Mouse (Mus musculus): ENCODE data around the gene Rnf5. TPM values are rescaled to one million over a fixed set of nuclear protein-coding genes. Genes with fewer than 3 reads are reported as not detected.
A peak's percentile ranks its signal among the peaks of the same experiment; 100 is the strongest.

Gene Rnf5
- total RNA-seq, 1 experiment from 2014 or later = 14.6 TPM

DNA sequence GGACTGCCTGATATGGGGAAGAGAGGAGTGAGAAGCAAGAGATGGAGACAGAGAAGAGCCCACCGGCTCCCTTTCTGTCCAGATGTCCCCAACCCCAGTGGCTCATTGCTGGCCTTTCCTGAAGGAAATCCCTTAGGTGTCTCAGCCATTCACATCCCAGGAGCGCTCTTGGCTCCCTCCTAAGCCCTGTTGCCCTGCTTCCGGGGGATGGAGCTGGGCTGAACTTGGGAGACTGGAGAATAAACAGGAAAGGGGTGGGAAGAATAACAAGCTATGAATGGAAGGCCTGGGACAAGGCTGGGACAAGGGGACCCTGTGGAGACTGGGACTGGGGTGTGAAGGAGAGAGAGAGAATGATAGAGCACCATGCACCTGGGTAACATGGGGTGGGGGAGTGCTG lies 38.7 kb downstream of the Rnf5 start:
- ATAC-seq (replicated peaks; ENCODE audit: insufficient number of reproducible peaks, low FRiP score, low TSS enrichment, poor library complexity, severe bottlenecking) = no peak

DNA sequence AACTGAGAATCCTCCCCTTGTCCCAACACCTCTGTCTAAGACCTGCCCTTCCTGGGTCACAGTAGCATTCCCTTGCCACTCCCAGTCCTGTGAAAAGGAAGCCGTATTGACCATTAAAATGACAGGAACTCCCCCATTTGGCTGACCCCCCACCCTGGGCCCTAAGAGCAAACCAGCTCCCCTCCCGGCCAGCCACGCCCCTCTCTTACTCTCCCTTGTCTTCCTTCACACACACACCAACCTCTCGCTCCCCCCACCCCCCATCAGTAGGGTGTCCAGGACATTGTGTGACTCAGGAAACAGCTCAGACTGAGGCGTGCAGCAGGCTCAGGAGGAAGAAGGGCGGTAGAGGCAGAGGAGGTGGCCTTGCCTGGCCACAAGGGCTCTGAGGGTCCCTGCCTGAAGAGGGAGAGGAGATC lies 39.5 kb downstream of the Rnf5 start, which contains the start of gene Notch4:
Gene Notch4, plus strand, starts transcription at position 266 of the 419 bp plus-strand sequence.
- ATAC-seq (replicated peaks; ENCODE audit: insufficient number of reproducible peaks, low FRiP score, low TSS enrichment, poor library complexity, severe bottlenecking) = no peak

DNA sequence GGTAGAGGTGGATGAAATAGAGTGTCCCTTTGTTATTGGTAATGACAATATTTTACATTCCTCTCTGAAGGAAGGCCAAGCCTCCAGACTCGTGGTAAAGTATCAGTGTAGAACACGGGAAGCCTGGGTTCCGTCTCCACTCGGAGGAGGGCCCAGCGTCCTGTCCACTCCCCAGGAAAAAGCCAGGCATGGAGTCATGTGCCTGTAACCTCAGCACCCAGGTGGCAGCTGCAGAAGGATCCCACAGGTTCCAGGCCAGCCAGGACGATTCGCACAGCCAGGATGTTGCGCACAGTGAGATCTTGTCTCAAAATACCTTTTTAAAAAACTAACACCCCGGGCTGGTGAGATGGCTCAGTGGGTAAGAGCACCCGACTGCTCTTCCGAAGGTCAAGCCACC lies 40.1 kb downstream of the Rnf5 start:
- ATAC-seq (replicated peaks; ENCODE audit: insufficient number of reproducible peaks, low FRiP score, low TSS enrichment, poor library complexity, severe bottlenecking) = no peak

DNA sequence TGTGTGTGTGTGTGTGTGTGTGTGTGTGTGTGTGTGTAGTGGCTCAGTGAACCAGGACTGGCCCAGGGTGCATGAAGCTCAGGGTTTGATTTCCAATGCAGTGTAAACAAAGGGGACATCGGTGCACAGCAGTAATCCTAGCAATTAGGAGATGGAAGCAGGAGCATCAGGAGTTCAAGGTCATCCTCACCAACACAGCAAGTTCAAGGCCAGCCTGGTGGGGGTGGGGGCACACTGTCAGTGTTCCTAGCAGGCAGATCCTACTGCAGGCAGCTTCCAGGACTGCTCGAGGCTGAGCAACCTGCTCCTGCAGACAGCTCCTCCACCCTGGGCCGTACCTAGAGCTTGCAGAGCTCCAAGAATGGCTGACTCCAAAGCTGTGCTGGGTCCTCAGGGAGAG lies 40.9 kb downstream of the Rnf5 start:
- no peak for ATAC-seq (replicated peaks; ENCODE audit: insufficient number of reproducible peaks, low FRiP score, low TSS enrichment, poor library complexity, severe bottlenecking)

- peak; percentile 83 for ATAC-seq (replicated peaks; ENCODE audit: insufficient number of reproducible peaks, low FRiP score, low TSS enrichment, poor library complexity, severe bottlenecking)
These were observed 42.3 kb downstream of the Rnf5 start for GRCm38 (mm10) chr17:34561200-34561599.

DNA sequence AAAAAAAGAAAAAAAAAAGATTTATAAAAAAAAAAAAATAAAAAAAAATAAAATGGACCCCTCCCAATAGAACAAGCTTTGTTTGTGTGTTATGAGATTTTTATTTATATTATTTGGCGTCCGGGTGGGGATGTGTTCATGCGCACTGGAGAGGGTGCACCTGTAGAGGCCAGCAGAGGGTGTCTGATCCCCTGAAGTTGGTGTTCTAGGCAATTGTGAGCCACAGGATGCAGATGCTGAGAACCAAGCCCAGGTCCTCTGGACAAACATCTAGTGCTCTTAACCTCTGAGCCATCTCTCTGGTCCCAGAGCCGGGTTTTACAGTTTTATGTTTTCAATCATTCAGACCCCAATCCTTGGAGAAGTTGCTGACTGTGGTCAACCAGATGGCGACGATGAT lies 43.1 kb downstream of the Rnf5 start:
- no peak for ATAC-seq (replicated peaks; ENCODE audit: insufficient number of reproducible peaks, low FRiP score, low TSS enrichment, poor library complexity, severe bottlenecking)

DNA sequence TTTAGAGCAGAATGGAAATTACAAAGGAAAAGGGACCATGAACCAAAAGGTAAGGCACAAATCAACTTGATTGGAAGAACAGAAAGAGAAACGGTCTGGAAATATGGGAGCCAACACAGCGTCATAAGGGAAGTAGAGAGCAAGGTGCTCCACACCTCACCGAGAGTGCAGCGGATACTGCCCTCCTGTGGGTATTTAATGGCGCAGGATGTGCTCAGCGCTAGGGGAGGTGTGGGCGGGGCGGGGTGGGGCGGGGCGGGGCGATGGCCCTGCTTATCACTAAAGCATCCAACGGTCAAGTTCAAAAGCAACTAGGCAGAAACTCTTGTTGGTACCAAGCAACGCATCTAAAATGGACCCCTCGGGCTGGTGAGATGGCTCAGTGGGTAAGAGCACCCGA lies 43.6 kb downstream of the Rnf5 start:
- no peak for ATAC-seq (replicated peaks; ENCODE audit: insufficient number of reproducible peaks, low FRiP score, low TSS enrichment, poor library complexity, severe bottlenecking)

- ATAC-seq (replicated peaks; ENCODE audit: insufficient number of reproducible peaks, low FRiP score, low TSS enrichment, poor library complexity, severe bottlenecking) = no peak
These were observed 44.4 kb downstream of the Rnf5 start for GRCm38 (mm10) chr17:34559116-34559515.

- ATAC-seq (replicated peaks; ENCODE audit: insufficient number of reproducible peaks, low FRiP score, low TSS enrichment, poor library complexity, severe bottlenecking) = no peak
These were observed 46.1 kb downstream of the Rnf5 start for GRCm38 (mm10) chr17:34557411-34557810.

- ATAC-seq (replicated peaks; ENCODE audit: insufficient number of reproducible peaks, low FRiP score, low TSS enrichment, poor library complexity, severe bottlenecking) = 0 out of 2 replicates have a peak, but pooled peaks have one; percentile 7
These were observed 47.1 kb downstream of the Rnf5 start for GRCm38 (mm10) chr17:34556406-34556805.

DNA sequence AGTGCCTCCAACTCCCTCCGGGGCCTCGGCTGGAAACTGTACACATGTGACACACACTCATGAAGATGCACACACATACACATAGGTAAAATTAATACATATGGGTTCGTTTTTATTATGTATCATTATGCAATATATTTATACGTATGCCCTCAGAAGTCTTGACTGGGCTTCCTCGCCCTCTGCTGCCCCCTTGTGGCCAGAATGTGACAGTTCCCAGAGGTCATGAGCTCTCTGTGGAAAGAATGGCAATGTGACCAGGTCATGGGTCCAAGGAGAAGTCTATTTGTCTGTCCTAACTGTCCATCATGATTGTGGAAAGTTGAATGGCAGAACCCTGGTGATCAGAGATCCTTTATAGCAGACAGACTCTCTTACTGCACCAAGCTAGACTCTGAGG lies 48.0 kb downstream of the Rnf5 start:
- ATAC-seq (replicated peaks; ENCODE audit: insufficient number of reproducible peaks, low FRiP score, low TSS enrichment, poor library complexity, severe bottlenecking) = peak; percentile 69

Other genes starting within 250 kb of the Rnf5 start
- gene Btnl2, start 248.9 kb downstream of the Rnf5 start, total RNA-seq (2017) = 0.76 TPM in 1 of 3 replicates, not detected in the others
- gene Btnl1, start 226.6 kb downstream of the Rnf5 start, total RNA-seq (2017) = 0.19 TPM in 1 of 3 replicates, not detected in the others
- gene BC051142, start 204.9 kb downstream of the Rnf5 start, total RNA-seq (2017) = 2.6 to 4.7 TPM in 2 of 3 replicates, not detected in the other
- not detected in 3 replicates for gene Btnl4, start 126.4 kb downstream of the Rnf5 start, total RNA-seq (2017)
- gene Btnl6, start 86.3 kb downstream of the Rnf5 start, total RNA-seq (2017) = not detected in 3 replicates
- gene Notch4, start 39.4 kb downstream of the Rnf5 start, total RNA-seq (2017) = 0.29 to 0.48 TPM in 2 of 3 replicates, not detected in the other
- 64.4 to 104 TPM (median 95.5 TPM) in 3 replicates for gene Gpsm3, start 13.9 kb downstream of the Rnf5 start, total RNA-seq (2017)
- gene Pbx2, start 12.4 kb downstream of the Rnf5 start, total RNA-seq (2017) = 26.8 to 34.9 TPM (median 30.9 TPM) in 3 replicates
- 3.7 to 7.3 TPM (median 5.1 TPM) in 3 replicates for gene Ager, start 5.8 kb downstream of the Rnf5 start, total RNA-seq (2017)
- 14.3 to 26.9 TPM (median 16.4 TPM) in 3 replicates for gene Agpat1, start 572 bp upstream of the Rnf5 start, total RNA-seq (2017)
- gene Egfl8, start 12.3 kb upstream of the Rnf5 start, total RNA-seq (2017) = 2.3 to 3.3 TPM (median 3.0 TPM) in 3 replicates
- 30.4 to 67.0 TPM (median 38.4 TPM) in 3 replicates for gene Ppt2, start 24.8 kb upstream of the Rnf5 start, total RNA-seq (2017)
- gene Prrt1, start 25.8 kb upstream of the Rnf5 start, total RNA-seq (2017) = 0.29 to 1.9 TPM (median 0.75 TPM) in 3 replicates
- 5.6 to 15.1 TPM (median 6.4 TPM) in 3 replicates for gene Fkbpl, start 41.1 kb upstream of the Rnf5 start, total RNA-seq (2017)
- 17.4 to 26.0 TPM (median 23.4 TPM) in 3 replicates for gene Atf6b, start 43.5 kb upstream of the Rnf5 start, total RNA-seq (2017)
- gene Tnxb, start 66.8 kb upstream of the Rnf5 start, total RNA-seq (2017) = not detected in 3 replicates
- gene C4b, start 140.2 kb upstream of the Rnf5 start, total RNA-seq (2017) = 0.19 to 0.64 TPM (median 0.19 TPM) in 3 replicates
- not detected in 3 replicates for gene Cyp21a1, start 200.9 kb upstream of the Rnf5 start, total RNA-seq (2017)
- 28.8 to 49.5 TPM (median 40.0 TPM) in 3 replicates for gene Stk19, start 233.3 kb upstream of the Rnf5 start, total RNA-seq (2017)
- gene Dxo, start 233.3 kb upstream of the Rnf5 start, total RNA-seq (2017) = 13.2 to 57.9 TPM (median 29.1 TPM) in 3 replicates
- gene Skiv2l, start 246.5 kb upstream of the Rnf5 start, total RNA-seq (2017) = 55.7 to 103 TPM (median 62.4 TPM) in 3 replicates
- 16.3 to 45.3 TPM (median 33.1 TPM) in 3 replicates for gene Nelfe, start 246.7 kb upstream of the Rnf5 start, total RNA-seq (2017)

Data from monocyte, adult 5-6 weeks (primary cell).